Mouse (Mus musculus) lung, postnatal 0 days (tissue): ENCODE data around the gene Spsb4. TPM values are rescaled to one million over a fixed set of nuclear protein-coding genes. Genes with fewer than 3 reads are reported as not detected.

ENCODE experiments used
- ATAC-seq: fragments of 200-750 bp; cut with Nextera tagmentation; 2 replicates; pipeline ENCODE4 v1.8.0; 2017; ENCODE audit warnings: moderate library complexity
- DNase-seq: peaks from one replicate; pipeline ENCODE4 v3.0.0-alpha.2; 2016; ENCODE audit warnings: low spot score
- H3K27ac ChIP-seq: fragments of 300-500 bp; sonication (generic); 2 replicates; pipeline ENCODE4 v1.5.1; 2014; ENCODE audit warnings: antibody characterized with exemption, mild to moderate bottlenecking, low read length, mixed read lengths
- H3K27me3 ChIP-seq: fragments of 300-500 bp; sonication (generic); replicated peaks from 2 replicates; pipeline ENCODE4 v1.6.1; 2014; ENCODE audit warnings: low read length, mixed read lengths; ENCODE audit not compliant: insufficient read depth
- H3K36me3 ChIP-seq: fragments of 300-500 bp; sonication (generic); 2 replicates; pipeline ENCODE4 v1.6.1; 2014; ENCODE audit warnings: low read length, mixed read lengths; ENCODE audit not compliant: insufficient read depth
- H3K4me1 ChIP-seq: fragments of 300-500 bp; sonication (generic); 2 replicates; pipeline ENCODE4 v1.6.1; 2014; ENCODE audit warnings: antibody characterized with exemption, low read depth, low read length, mixed read lengths; ENCODE audit not compliant: insufficient read depth
- H3K4me2 ChIP-seq: fragments of 300-500 bp; sonication (generic); replicated peaks from 2 replicates; pipeline ENCODE4 v1.6.1; 2014; ENCODE audit warnings: low read depth, mild to moderate bottlenecking, low read length, moderate library complexity, mixed read lengths
- H3K4me3 ChIP-seq: fragments of 300-500 bp; sonication (generic); 2 replicates; pipeline ENCODE4 v1.5.1; 2014; ENCODE audit warnings: low read depth, low read length
- H3K9ac ChIP-seq: fragments of 300-500 bp; sonication (generic); replicated peaks from 2 replicates; pipeline ENCODE4 v1.6.1; 2014; ENCODE audit warnings: low read depth, mild to moderate bottlenecking
- H3K9me3 ChIP-seq: fragments of 300-500 bp; sonication (generic); 2 replicates; pipeline ENCODE4 v1.6.1; 2016; ENCODE audit warnings: low read length, mixed read lengths
- CTCF ChIP-seq: IDR thresholded peaks from 2 replicates; pipeline ENCODE4 v1.5.1; 2016; ENCODE audit warnings: antibody characterized with exemption, mild to moderate bottlenecking
- EP300 ChIP-seq: IDR thresholded peaks from 2 replicates; pipeline ENCODE4 v1.6.1; 2016; ENCODE audit warnings: antibody characterized with exemption, mild to moderate bottlenecking, control low read depth
- WGBS: fragments of 180-500 bp; shearing (Covaris S2); extraction: QIAGEN DNeasy Blood & Tissue Kit; methylation state at CpG from one replicate; pipeline ENCODE4 v1.1.7; 2014; 5-methylcytosine and 5-hydroxymethylcytosine counted together
- polyA plus RNA-seq: library from polyadenylated mRNA; unstranded; fragments of >200 nt; fragmentation: Nextera tagmentation; extraction: Ambion mirVana; gene quantifications from 2 replicates; pipeline ENCODE4 v1.2.1, GENCODE M21; 2015

Spsb4 gene
- polyA plus RNA-seq, 1 experiment from 2014 or later = 2.2 TPM

DNA sequence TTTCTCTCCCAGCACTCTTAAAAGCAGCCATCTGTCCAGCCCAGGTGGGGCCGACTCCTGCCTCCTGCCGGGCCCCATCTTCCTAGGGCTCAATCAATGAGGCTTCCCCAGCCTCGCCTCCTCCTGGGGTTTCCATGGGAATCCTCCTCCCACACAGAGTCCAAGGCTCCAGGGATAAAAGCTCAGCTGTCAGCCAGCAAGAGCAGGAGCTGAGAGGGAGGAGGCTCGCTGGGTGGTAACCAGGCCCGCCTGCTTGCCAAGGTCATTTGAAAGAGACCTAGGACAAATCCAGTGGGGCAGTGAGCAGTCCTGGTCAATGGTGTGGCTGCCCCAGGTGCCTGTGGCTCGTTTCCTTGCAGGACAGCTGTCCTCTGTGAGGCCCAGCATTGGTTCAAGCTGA, 5.5 kb downstream of the Spsb4 start:
- 45% methylated on average over 6 of the region's 6 CpGs for WGBS
- Histone ChIP-seq H3K9ac (no peak overlapping the region), H3K27ac (no peak overlapping the region), H3K27me3 (peaks cover 7% of the 10 kb centered on the region; the same call in 1 of the 2 replicates), H3K36me3 (no peaks in the 10 kb centered on the region), H3K4me1 (0 out of 2 replicates have a peak, but pooled peaks cover 7% of the 10 kb centered on the region), H3K9me3 (no peaks in the 10 kb centered on the region), H3K4me3 (no peak overlapping the region), H3K4me2 (no peak overlapping the region)
- ATAC-seq (no peak), DNase-seq (no peak)
- TF ChIP-seq CTCF (no peak), EP300 (no peak)

DNA sequence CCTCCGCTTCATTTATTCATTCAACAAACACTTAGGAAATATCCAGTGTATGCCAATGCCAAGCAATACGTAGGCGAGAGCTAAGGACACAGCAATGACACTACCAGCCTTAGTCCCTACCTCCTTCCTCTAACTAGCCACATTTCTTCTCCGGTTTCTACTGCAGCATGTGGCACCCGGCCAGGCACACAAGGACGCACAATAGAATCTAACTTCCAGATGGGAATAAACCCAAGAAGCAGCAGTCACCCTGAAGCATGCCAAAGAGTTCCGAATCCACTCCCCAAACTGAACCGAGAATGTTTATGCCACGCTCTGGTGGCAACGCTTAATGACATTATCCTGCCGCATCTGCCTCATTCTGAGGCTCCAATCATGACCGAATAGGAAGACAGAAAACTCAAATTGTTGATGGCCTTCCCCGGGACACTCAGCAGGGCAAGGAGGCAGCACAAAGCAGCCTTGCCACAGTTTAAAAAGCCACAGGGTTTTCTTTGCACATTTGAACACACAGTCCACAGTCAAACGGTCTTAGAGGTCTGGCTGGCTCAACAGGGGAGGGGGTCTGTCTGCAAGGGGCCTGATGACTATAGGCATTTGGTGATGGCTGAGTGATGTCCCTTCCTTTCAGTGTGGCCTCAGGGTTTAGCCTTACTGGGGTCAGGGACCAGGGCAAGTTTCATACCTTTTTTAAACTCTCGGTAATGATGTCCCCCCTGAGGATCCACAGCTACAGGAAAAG, 7.0 kb downstream of the Spsb4 start:
- WGBS = 64% methylated on average over 15 of the region's 15 CpGs

DNA sequence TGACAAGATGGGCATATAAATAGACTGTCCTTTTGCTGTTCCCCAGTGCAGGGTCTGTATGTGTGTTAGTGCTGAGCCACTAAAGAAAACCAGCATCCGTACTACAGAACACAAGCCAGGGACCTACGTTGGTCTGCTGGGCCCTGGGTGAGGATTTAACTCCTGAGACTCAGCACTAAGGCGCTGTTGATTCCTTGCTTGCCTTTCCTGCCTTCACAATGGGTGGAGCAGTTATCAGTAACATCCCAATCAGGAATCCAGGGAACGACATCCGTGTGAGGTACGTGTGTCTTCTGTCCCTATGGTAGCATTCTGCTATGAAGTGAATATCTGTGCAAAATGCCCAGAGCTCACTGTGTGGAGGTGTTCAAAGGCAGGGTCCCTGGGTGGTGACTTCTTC, 8.2 kb downstream of the Spsb4 start:
- TF ChIP-seq CTCF = no peak
- no peak for TF ChIP-seq EP300
- 88% methylated on average over 6 of the region's 6 CpGs for WGBS
- H3K4me1 ChIP-seq = no peaks in the 10 kb centered on the region
- no peak overlapping the region for H3K27ac ChIP-seq
- H3K9me3 ChIP-seq = no peaks in the 10 kb centered on the region
- ATAC-seq = no peak
- no peaks in the 10 kb centered on the region for H3K27me3 ChIP-seq
- DNase-seq = no peak
- no peaks in the 10 kb centered on the region for H3K36me3 ChIP-seq
- no peak overlapping the region for H3K4me3 ChIP-seq
- H3K9ac ChIP-seq = no peak overlapping the region
- no peak overlapping the region for H3K4me2 ChIP-seq

More for the DNA sequence above, 7.0 kb downstream of the Spsb4 start:
- H3K27ac ChIP-seq = no peak overlapping the region
- no peaks in the 10 kb centered on the region for H3K36me3 ChIP-seq
- no peak overlapping the region for H3K9ac ChIP-seq
- H3K9me3 ChIP-seq = no peaks in the 10 kb centered on the region
- no peak overlapping the region for H3K4me2 ChIP-seq
- TF ChIP-seq CTCF = no peak
- TF ChIP-seq EP300 = no peak
- ATAC-seq = no peak
- no peak overlapping the region for H3K4me3 ChIP-seq
- DNase-seq = peak; percentile 9
- no peaks in the 10 kb centered on the region for H3K4me1 ChIP-seq
- H3K27me3 ChIP-seq = no peaks in the 10 kb centered on the region

DNA sequence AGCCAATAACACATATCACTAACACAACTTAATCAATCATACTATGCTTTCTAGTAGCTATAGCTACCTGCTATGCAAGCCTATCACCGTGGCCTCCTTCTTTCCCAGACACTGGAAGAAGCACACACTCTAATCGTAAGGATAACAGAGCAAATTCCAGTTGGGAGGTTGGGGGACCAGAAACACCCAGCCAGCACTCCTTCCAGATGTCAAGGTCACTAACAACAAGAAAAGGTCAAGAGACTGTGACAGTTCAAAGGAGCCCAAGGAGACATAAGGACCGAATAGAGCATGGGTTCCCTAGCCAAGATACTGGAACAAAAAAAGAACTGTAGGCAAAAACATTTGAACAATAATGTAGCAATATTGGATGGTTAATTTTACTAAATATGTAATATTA, 13.9 kb downstream of the Spsb4 start:
- no peak for DNase-seq
- TF ChIP-seq EP300 (no peak), CTCF (no peak)
- no peaks in the 10 kb centered on the region for H3K36me3 ChIP-seq
- WGBS = 43% methylated on average over 3 of the region's 3 CpGs
- H3K4me1 ChIP-seq = no peaks in the 10 kb centered on the region
- no peak overlapping the region for H3K27ac ChIP-seq
- H3K27me3 ChIP-seq = no peaks in the 10 kb centered on the region
- no peak overlapping the region for H3K9ac ChIP-seq
- no peak overlapping the region for H3K4me3 ChIP-seq
- H3K9me3 ChIP-seq = no peaks in the 10 kb centered on the region
- no peak for ATAC-seq
- H3K4me2 ChIP-seq = no peak overlapping the region

DNA sequence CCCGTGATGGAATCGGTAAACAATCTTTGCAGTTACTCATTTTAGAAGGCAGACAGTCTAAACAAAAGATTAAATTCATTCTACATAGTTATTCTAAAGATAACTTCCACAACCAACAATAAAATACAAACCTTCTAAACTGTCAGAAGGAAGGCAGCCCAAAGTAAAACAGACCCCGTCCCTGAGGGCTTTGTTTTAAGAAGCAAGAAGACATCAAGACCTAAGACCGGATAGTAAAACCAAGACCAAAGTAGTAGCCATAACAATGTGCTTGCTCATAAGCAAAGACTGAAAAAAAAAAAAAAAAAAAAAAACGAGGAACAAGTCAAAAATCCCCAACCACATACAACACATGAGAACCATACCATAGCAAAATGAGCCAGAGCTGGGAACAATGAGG, 15.5 kb downstream of the Spsb4 start:
- no peak for DNase-seq

DNA sequence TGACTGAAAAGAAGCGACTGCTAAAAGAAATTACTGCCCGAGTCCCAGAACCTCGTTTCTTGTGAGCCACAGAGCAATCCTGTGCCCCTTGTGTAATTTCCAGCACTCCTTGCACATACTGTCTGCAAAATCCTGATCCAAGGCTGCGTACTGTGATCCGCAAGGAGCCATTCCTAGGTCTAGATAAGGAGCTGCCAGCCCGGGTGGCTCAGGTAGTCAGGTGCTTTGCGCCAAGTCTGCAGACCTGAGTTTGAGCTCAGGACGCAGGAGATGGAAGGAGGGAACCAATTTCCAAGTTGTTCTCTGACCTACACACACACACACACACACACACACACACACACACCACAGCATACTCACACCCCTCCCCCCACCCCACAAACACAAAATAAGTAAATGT, 16.0 kb downstream of the Spsb4 start:
- no peaks in the 10 kb centered on the region for H3K4me1 ChIP-seq
- no peaks in the 10 kb centered on the region for H3K36me3 ChIP-seq
- 62% methylated on average over 8 of the region's 8 CpGs for WGBS
- no peak overlapping the region for H3K4me3 ChIP-seq
- H3K27ac ChIP-seq = no peak overlapping the region
- no peak overlapping the region for H3K9ac ChIP-seq
- no peak for DNase-seq
- TF ChIP-seq CTCF (no peak), EP300 (no peak)
- H3K27me3 ChIP-seq = no peaks in the 10 kb centered on the region
- no peak for ATAC-seq
- no peak overlapping the region for H3K4me2 ChIP-seq
- no peaks in the 10 kb centered on the region for H3K9me3 ChIP-seq

More for the DNA sequence above, 15.5 kb downstream of the Spsb4 start:
- no peaks in the 10 kb centered on the region for H3K4me1 ChIP-seq
- H3K27ac ChIP-seq = no peak overlapping the region
- 40% methylated on average over 5 of the region's 5 CpGs for WGBS
- TF ChIP-seq EP300 (no peak), CTCF (no peak)
- ATAC-seq = no peak
- H3K9me3 ChIP-seq = no peaks in the 10 kb centered on the region
- H3K9ac ChIP-seq = no peak overlapping the region
- no peaks in the 10 kb centered on the region for H3K27me3 ChIP-seq
- H3K36me3 ChIP-seq = no peaks in the 10 kb centered on the region
- H3K4me3 ChIP-seq = no peak overlapping the region
- no peak overlapping the region for H3K4me2 ChIP-seq
